Mouse (Mus musculus): ENCODE results near the gene Calm4.

DNA sequence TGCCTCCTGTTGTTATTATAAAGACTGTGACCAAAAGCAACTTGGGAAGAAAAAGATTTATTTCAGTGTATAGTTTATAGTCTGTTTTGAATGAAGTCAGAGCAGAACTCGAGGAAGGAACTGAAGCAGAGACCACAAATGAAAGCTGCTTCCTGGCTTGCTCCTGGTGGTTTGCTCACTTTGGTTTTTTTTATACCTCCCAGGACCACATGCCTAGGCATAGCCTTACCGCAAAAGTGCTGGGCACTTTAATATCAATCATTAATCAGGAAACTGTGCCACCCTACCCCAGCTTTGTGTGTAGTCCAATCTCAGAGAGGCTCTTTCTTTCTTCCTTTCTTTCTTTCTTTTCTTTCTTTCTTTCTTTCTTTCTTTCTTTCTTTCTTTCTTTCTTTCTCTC lies 5.1 kb upstream of the Calm4 start:
- TF ChIP-seq CTCF (IDR thresholded peaks at IDR 0.05; ENCODE audit: borderline replicate concordance, extremely low read depth, insufficient read depth, insufficient read length), result no peak
- no peak for TF ChIP-seq POLR2A (IDR thresholded peaks at IDR 0.05; ENCODE audit: borderline replicate concordance, extremely low read depth, insufficient read depth, insufficient read length, poor library complexity, severe bottlenecking)

Measured in brain, embryonic 14.5 days (tissue).